Mouse (Mus musculus): ENCODE results near the gene Fam117a. TPM values are rescaled to one million over a fixed set of nuclear protein-coding genes. Genes with fewer than 3 reads are reported as not detected.

Gene Fam117a
- polyA plus RNA-seq, 1 experiment from 2014 or later = 3.5 TPM

- DNase-seq (ENCODE audit: low spot score) (peak; percentile 86), ATAC-seq (ENCODE audit: low FRiP score) (peak; percentile 87)
- Histone ChIP-seq H3K4me2 (replicated peaks) (peak within 1 kb of the TSS; percentile 73), H3K9me3 (ENCODE audit: control insufficient read depth, low read length) (no peaks in the 10 kb centered on the region), H3K4me3 (replicated peaks; ENCODE audit: low read length) (peak within 1 kb of the TSS; percentile 57), H3K27ac (peak within 1 kb of the TSS; percentile 92), H3K27me3 (ENCODE audit: control insufficient read depth, insufficient read depth, low read length) (no peaks in the 10 kb centered on the region), H3K36me3 (replicated peaks; ENCODE audit: control insufficient read depth, insufficient read depth) (no peaks in the 10 kb centered on the region), H3K4me1 (replicated peaks; ENCODE audit: control insufficient read depth, insufficient read depth, low read length) (peaks cover 22% of the 10 kb centered on the region), H3K9ac (peak within 1 kb of the TSS; percentile 78)
- WGBS = 3% methylated on average over 40 of the region's 58 CpGs
Observed at GRCm38 (mm10) chr11:95413641-95414535, 77.1 kb downstream of the Fam117a start, which contains the start of gene Spop. Spop (plus strand) TSS chr11:95414080.

GRCm38 (mm10) chr11:95414536-95415161 is 77.8 kb downstream of the Fam117a start:
- Histone ChIP-seq H3K9ac (peak overlapping the region; percentile 78), H3K4me1 (replicated peaks; ENCODE audit: control insufficient read depth, insufficient read depth, low read length) (peaks cover 22% of the 10 kb centered on the region), H3K27me3 (ENCODE audit: control insufficient read depth, insufficient read depth, low read length) (no peaks in the 10 kb centered on the region), H3K27ac (peak overlapping the region; percentile 92), H3K9me3 (ENCODE audit: control insufficient read depth, low read length) (no peaks in the 10 kb centered on the region), H3K4me2 (replicated peaks) (peak overlapping the region; percentile 73), H3K4me3 (replicated peaks; ENCODE audit: low read length) (peak overlapping the region; percentile 57), H3K36me3 (replicated peaks; ENCODE audit: control insufficient read depth, insufficient read depth) (no peaks in the 10 kb centered on the region; the same call in 1 of the 2 replicates)
- under 1% methylated on average over 28 of the region's 28 CpGs for WGBS
- DNase-seq (ENCODE audit: low spot score) (peak; percentile 99), ATAC-seq (ENCODE audit: low FRiP score) (peak; percentile 87)

- no peak for DNase-seq (ENCODE audit: low spot score)
- Histone ChIP-seq H3K27ac (no peak overlapping the region), H3K9ac (no peak overlapping the region), H3K27me3 (ENCODE audit: control insufficient read depth, insufficient read depth, low read length) (no peaks in the 10 kb centered on the region), H3K4me1 (replicated peaks; ENCODE audit: control insufficient read depth, insufficient read depth, low read length) (peaks cover 22% of the 10 kb centered on the region), H3K36me3 (replicated peaks; ENCODE audit: control insufficient read depth, insufficient read depth) (no peaks in the 10 kb centered on the region; the same call in 1 of the 2 replicates), H3K4me3 (replicated peaks; ENCODE audit: low read length) (no peak overlapping the region), H3K4me2 (replicated peaks) (peak overlapping the region; percentile 73), H3K9me3 (ENCODE audit: control insufficient read depth, low read length) (no peaks in the 10 kb centered on the region)
- ATAC-seq (ENCODE audit: low FRiP score) = no peak
Observed at GRCm38 (mm10) chr11:95415931-95416330, 79.1 kb downstream of the Fam117a start.

- 92% methylated on average over 5 of the region's 5 CpGs for WGBS
- Histone ChIP-seq H3K36me3 (replicated peaks; ENCODE audit: control insufficient read depth, insufficient read depth) (no peaks in the 10 kb centered on the region; the same call in 1 of the 2 replicates), H3K9ac (no peak overlapping the region), H3K4me1 (replicated peaks; ENCODE audit: control insufficient read depth, insufficient read depth, low read length) (peaks cover 22% of the 10 kb centered on the region), H3K27ac (no peak overlapping the region), H3K4me3 (replicated peaks; ENCODE audit: low read length) (no peak overlapping the region), H3K27me3 (ENCODE audit: control insufficient read depth, insufficient read depth, low read length) (no peaks in the 10 kb centered on the region), H3K9me3 (ENCODE audit: control insufficient read depth, low read length) (no peaks in the 10 kb centered on the region), H3K4me2 (replicated peaks) (no peak overlapping the region)
- no peak for ATAC-seq (ENCODE audit: low FRiP score)
- no peak for DNase-seq (ENCODE audit: low spot score)
Observed at GRCm38 (mm10) chr11:95417341-95417740, 80.5 kb downstream of the Fam117a start.

GRCm38 (mm10) chr11:95420880-95421435 is 84.1 kb downstream of the Fam117a start:
- Histone ChIP-seq H3K27me3 (ENCODE audit: control insufficient read depth, insufficient read depth, low read length) (no peaks in the 10 kb centered on the region), H3K27ac (no peak overlapping the region), H3K9me3 (ENCODE audit: control insufficient read depth, low read length) (no peaks in the 10 kb centered on the region), H3K9ac (no peak overlapping the region), H3K4me3 (replicated peaks; ENCODE audit: low read length) (no peak overlapping the region), H3K4me2 (replicated peaks) (no peak overlapping the region), H3K36me3 (replicated peaks; ENCODE audit: control insufficient read depth, insufficient read depth) (no peaks in the 10 kb centered on the region; the same call in 1 of the 2 replicates), H3K4me1 (replicated peaks; ENCODE audit: control insufficient read depth, insufficient read depth, low read length) (peaks cover 11% of the 10 kb centered on the region)
- ATAC-seq (ENCODE audit: low FRiP score) = no peak
- 79% methylated on average over 2 of the region's 2 CpGs for WGBS
- no peak for DNase-seq (ENCODE audit: low spot score)

GRCm38 (mm10) chr11:95423505-95423904 is 86.7 kb downstream of the Fam117a start:
- H3K36me3 ChIP-seq (replicated peaks; ENCODE audit: control insufficient read depth, insufficient read depth) = no peaks in the 10 kb centered on the region; the same call in 1 of the 2 replicates
- ATAC-seq (ENCODE audit: low FRiP score) (no peak), DNase-seq (ENCODE audit: low spot score) (no peak)
- no peaks in the 10 kb centered on the region for H3K27me3 ChIP-seq (ENCODE audit: control insufficient read depth, insufficient read depth, low read length)
- no peak overlapping the region for H3K27ac ChIP-seq
- H3K4me3 ChIP-seq (replicated peaks; ENCODE audit: low read length) = no peak overlapping the region
- WGBS = 89% methylated on average over 3 of the region's 3 CpGs
- no peak overlapping the region for H3K9ac ChIP-seq
- no peak overlapping the region for H3K4me2 ChIP-seq (replicated peaks)
- no peaks in the 10 kb centered on the region for H3K9me3 ChIP-seq (ENCODE audit: control insufficient read depth, low read length)
- H3K4me1 ChIP-seq (replicated peaks; ENCODE audit: control insufficient read depth, insufficient read depth, low read length) = no peaks in the 10 kb centered on the region

- ATAC-seq (ENCODE audit: low FRiP score) = no peak
- Histone ChIP-seq H3K36me3 (replicated peaks; ENCODE audit: control insufficient read depth, insufficient read depth) (peaks cover 8% of the 10 kb centered on the region; the same call in 1 of the 2 replicates), H3K4me2 (replicated peaks) (no peak overlapping the region), H3K27ac (no peak overlapping the region), H3K9me3 (ENCODE audit: control insufficient read depth, low read length) (no peaks in the 10 kb centered on the region), H3K4me3 (replicated peaks; ENCODE audit: low read length) (no peak overlapping the region), H3K27me3 (ENCODE audit: control insufficient read depth, insufficient read depth, low read length) (no peaks in the 10 kb centered on the region), H3K9ac (no peak overlapping the region), H3K4me1 (replicated peaks; ENCODE audit: control insufficient read depth, insufficient read depth, low read length) (no peaks in the 10 kb centered on the region)
- no peak for DNase-seq (ENCODE audit: low spot score)
- 87% methylated on average over 2 of the region's 2 CpGs for WGBS
Observed at GRCm38 (mm10) chr11:95431344-95431743, 94.5 kb downstream of the Fam117a start.

All from hindbrain, embryonic 14.5 days (tissue).